Mouse (Mus musculus): ENCODE measurements around the gene Carns1. TPM values are rescaled to one million over a fixed set of nuclear protein-coding genes. Genes with fewer than 3 reads are reported as not detected.
"Not testable (repeated sequence)": the region's sequence is repeated elsewhere in the genome, so short reads cannot be mapped to it uniquely, and the experiment has no call there.

Carns1 gene
- total and polyA plus RNA-seq, 3 experiments, result 1.7 to 4.0 (median 3.8) TPM

DNA sequence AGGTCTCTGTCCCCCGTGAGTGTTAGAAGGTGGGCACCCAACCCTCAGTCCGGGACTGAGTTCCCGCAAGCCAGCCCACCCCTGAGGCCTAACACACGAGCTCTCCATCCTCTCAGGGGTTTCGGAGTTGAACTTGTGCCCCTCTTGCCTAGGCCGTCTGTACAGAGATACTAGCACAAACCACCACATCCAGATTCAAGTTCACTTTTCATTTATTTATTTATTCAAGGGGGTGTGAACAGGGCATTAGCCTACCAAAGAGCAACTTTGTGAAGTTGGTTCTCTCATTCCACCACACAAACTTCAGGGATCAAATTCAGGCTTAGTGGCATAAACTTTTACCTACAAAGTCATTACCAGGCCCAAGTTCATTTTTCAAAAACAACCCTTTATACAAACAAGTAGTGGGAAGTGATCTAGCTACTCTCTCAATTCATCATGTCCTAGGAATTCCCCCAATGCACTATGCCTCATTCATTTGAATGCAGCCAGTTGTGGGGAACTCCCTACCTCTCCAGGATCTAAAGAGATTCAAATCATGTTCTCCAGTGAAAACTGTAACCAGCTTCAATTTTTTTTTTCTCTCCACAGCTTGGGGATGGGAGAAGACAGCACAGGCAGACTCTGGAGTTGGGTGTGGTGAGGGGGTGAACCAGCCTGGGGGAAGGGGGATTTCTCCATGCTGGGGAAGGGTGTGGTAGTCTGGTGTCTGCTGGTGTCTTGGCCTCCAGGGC, 39.9 kb downstream of the Carns1 start:
- peaks cover 36 to 90% of the 10 kb centered on the region in 2 experiments for H3K4me1 ChIP-seq (ENCODE audit: control insufficient read depth in 1 of 2, insufficient read depth in 2 of 2)
- peak; percentile 38 for DNase-seq (ENCODE audit: extremely low read depth)
- H3K4me3 ChIP-seq (replicated peaks in 1 of 3; ENCODE audit: low read depth in 2 of 3, low read length in 2 of 3, poor library complexity in 1 of 3), result peak overlapping the region; percentile 37 to 54 (median 41)
- dilution Hi-C loops (cut with MboI; ENCODE audit: extremely low pct_ligation_motif_present, extremely low pct_unique_long_range_greater_than_20kb, low sequenced_read_pairs); H3K79me2 ChIP-seq (replicated peaks; ENCODE audit: control insufficient read depth, extremely low read depth, insufficient read depth, poor library complexity, severe bottlenecking); in situ Hi-C loops (cut with MboI; ENCODE audit: low pct_ligation_motif_present, low pct_unique_long_range_greater_than_20kb, low sequenced_read_pairs); H3K9me3 ChIP-seq (replicated peaks; ENCODE audit: low read length); H3K27me3 ChIP-seq (replicated peaks): not testable (repeated sequence)
- H3K4me2 ChIP-seq (ENCODE audit: insufficient read depth, low read depth, poor library complexity, severe bottlenecking), result peak overlapping the region; percentile 30
- peak overlapping the region; percentile 99 for H3K27ac ChIP-seq (ENCODE audit: insufficient read depth, low read depth)
- H3K9ac ChIP-seq (ENCODE audit: insufficient read depth, low read depth), result peak overlapping the region; percentile 82
- TF ChIP-seq EP300 (IDR thresholded peaks at IDR 0.05; ENCODE audit: low read length) (peak; percentile 17), ZNF384 (IDR thresholded peaks at IDR 0.05; ENCODE audit: low read depth, low read length) (peak; percentile 82)
- peaks cover 22 to 59% of the 10 kb centered on the region in 2 experiments for H3K36me3 ChIP-seq (replicated peaks in 1 of 2; ENCODE audit: control insufficient read depth in 1 of 2, insufficient read depth in 1 of 2, low read length in 1 of 2)

DNA sequence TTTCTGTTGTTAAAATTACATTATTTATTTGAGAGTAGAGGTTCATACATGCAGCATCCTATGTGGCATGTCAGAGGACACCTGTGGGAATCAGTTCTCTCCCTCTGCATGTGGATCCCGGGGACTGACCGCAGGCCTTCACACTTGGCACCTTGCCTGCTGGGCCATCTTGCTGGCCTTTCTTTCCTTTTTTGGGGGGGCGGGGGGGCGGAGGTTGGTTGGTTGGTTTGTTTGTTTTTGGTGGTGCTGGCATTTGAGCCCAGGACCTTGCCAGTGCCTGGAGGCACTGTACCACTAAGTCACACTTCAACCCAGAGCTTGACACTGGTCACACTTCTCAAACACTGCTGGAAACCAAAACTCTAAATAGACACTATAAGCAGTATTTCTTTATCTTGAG, 40.9 kb downstream of the Carns1 start:
- in situ Hi-C loops (cut with MboI; ENCODE audit: low pct_ligation_motif_present, low pct_unique_long_range_greater_than_20kb, low sequenced_read_pairs), result no loop called here
- Histone ChIP-seq H3K4me1 (ENCODE audit: control insufficient read depth in 1 of 2, insufficient read depth in 2 of 2) (peaks cover 36 to 90% of the 10 kb centered on the region in 2 experiments), H3K9ac (ENCODE audit: insufficient read depth, low read depth) (peak overlapping the region; percentile 65), H3K4me3 (replicated peaks in 1 of 3; ENCODE audit: low read depth in 2 of 3, low read length in 2 of 3, poor library complexity in 1 of 3) (no peak overlapping the region), H3K27me3 (replicated peaks) (no peaks in the 10 kb centered on the region), H3K9me3 (replicated peaks; ENCODE audit: low read length) (no peaks in the 10 kb centered on the region), H3K27ac (ENCODE audit: insufficient read depth, low read depth) (peak overlapping the region; percentile 97), H3K4me2 (ENCODE audit: insufficient read depth, low read depth, poor library complexity, severe bottlenecking) (no peak overlapping the region), H3K79me2 (replicated peaks; ENCODE audit: control insufficient read depth, extremely low read depth, insufficient read depth, poor library complexity, severe bottlenecking) (peaks cover 3% of the 10 kb centered on the region; the same call in 1 of the 2 replicates), H3K36me3 (replicated peaks in 1 of 2; ENCODE audit: control insufficient read depth in 1 of 2, insufficient read depth in 1 of 2, low read length in 1 of 2) (peaks cover 24 to 59% of the 10 kb centered on the region in 2 experiments)
- TF ChIP-seq SIN3A (IDR thresholded peaks at IDR 0.05; ENCODE audit: low read length) (peak; percentile 9; the same call in 1 of the 2 replicates), HCFC1 (IDR thresholded peaks at IDR 0.05; ENCODE audit: low read depth, low read length) (no peak)
- dilution Hi-C loops (cut with MboI; ENCODE audit: extremely low pct_ligation_motif_present, extremely low pct_unique_long_range_greater_than_20kb, low sequenced_read_pairs), result no loop called here
- DNase-seq (ENCODE audit: extremely low read depth), result no peak

DNA sequence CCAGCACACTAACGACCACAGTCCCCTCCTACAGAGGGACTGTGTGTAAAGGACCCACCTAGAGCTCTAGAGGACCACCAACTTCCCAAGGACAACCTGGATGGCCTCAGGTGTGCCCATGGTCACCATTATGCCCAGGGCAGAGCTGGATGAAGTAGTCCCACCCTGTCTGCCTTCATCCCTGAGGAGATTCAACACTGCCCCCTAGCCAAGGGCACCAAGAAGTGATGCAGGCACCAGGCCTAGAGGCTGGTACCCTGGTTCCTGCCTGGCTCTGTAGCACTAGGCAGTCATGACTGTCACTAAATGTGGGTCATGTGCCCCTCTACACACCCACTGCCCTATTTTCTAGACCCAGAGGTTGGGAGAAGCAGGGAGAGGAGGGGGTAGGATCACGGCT, 43.5 kb downstream of the Carns1 start:
- Histone ChIP-seq H3K27me3 (replicated peaks) (no peaks in the 10 kb centered on the region), H3K9ac (ENCODE audit: insufficient read depth, low read depth) (no peak overlapping the region), H3K9me3 (replicated peaks; ENCODE audit: low read length) (no peaks in the 10 kb centered on the region), H3K79me2 (replicated peaks; ENCODE audit: control insufficient read depth, extremely low read depth, insufficient read depth, poor library complexity, severe bottlenecking) (peaks cover 19% of the 10 kb centered on the region), H3K4me1 (ENCODE audit: control insufficient read depth in 1 of 2, insufficient read depth in 2 of 2) (peaks cover 23 to 82% of the 10 kb centered on the region in 2 experiments), H3K4me2 (ENCODE audit: insufficient read depth, low read depth, poor library complexity, severe bottlenecking) (no peak overlapping the region), H3K4me3 (replicated peaks in 1 of 3; ENCODE audit: low read depth in 2 of 3, low read length in 2 of 3, poor library complexity in 1 of 3) (no peak overlapping the region), H3K36me3 (replicated peaks in 1 of 2; ENCODE audit: control insufficient read depth in 1 of 2, insufficient read depth in 1 of 2, low read length in 1 of 2) (peaks cover 36 to 59% of the 10 kb centered on the region in 2 experiments), H3K27ac (ENCODE audit: insufficient read depth, low read depth) (0 out of 2 replicates have a peak overlapping the region, but pooled peaks have one; percentile 16)
- in situ Hi-C loops (cut with MboI; ENCODE audit: low pct_ligation_motif_present, low pct_unique_long_range_greater_than_20kb, low sequenced_read_pairs) (no loop called here), dilution Hi-C loops (cut with MboI; ENCODE audit: extremely low pct_ligation_motif_present, extremely low pct_unique_long_range_greater_than_20kb, low sequenced_read_pairs) (no loop called here)
- DNase-seq (ENCODE audit: extremely low read depth), result no peak
- no peak for TF ChIP-seq SIN3A (IDR thresholded peaks at IDR 0.05; ENCODE audit: low read length)
- TF ChIP-seq RAD21 (IDR thresholded peaks at IDR 0.05; ENCODE audit: low read depth, low read length), result peak; percentile 44
- no peak for TF ChIP-seq PAX5 (IDR thresholded peaks at IDR 0.05; ENCODE audit: low read length)
- TF ChIP-seq MXI1 (IDR thresholded peaks at IDR 0.05; ENCODE audit: low read depth, low read length), result no peak
- no peak for TF ChIP-seq RCOR1 (conservative IDR thresholded peaks at IDR 0.05; ENCODE audit: low read depth, low read length)
- TF ChIP-seq JUN (IDR thresholded peaks at IDR 0.05; ENCODE audit: insufficient read depth, low read depth, low read length), result no peak
- TF ChIP-seq CHD1 (IDR thresholded peaks at IDR 0.05; ENCODE audit: low read depth, low read length), result no peak
- no peak for TF ChIP-seq TCF12 (IDR thresholded peaks at IDR 0.05; ENCODE audit: low read depth, low read length)
- no peak for TF ChIP-seq JUND (conservative IDR thresholded peaks at IDR 0.05; ENCODE audit: low read depth, low read length)
- no peak for TF ChIP-seq HCFC1 (IDR thresholded peaks at IDR 0.05; ENCODE audit: low read depth, low read length)
- TF ChIP-seq ELF1 (IDR thresholded peaks at IDR 0.05; ENCODE audit: low read depth, low read length), result no peak
- TF ChIP-seq SMC3 (IDR thresholded peaks at IDR 0.05; ENCODE audit: low read depth, low read length), result peak; percentile 44
- no peak for TF ChIP-seq ETS1 (conservative IDR thresholded peaks at IDR 0.05; ENCODE audit: low read depth, low read length)
- peak in 1 of 2 experiments; percentile 61; a peak in 2 of 4 replicates for TF ChIP-seq CTCF (conservative IDR thresholded peaks at IDR 0.05 in 1 of 2, IDR thresholded peaks at IDR 0.05 in 1 of 2; ENCODE audit: low read depth in 2 of 2, low read length in 2 of 2)
